Mouse (Mus musculus) lung, embryonic 14.5 days (tissue): ENCODE data around the gene Crnkl1. TPM values are rescaled to one million over a fixed set of nuclear protein-coding genes. Genes with fewer than 3 reads are reported as not detected.
A peak's percentile ranks its signal among the peaks of the same experiment; 100 is the strongest.

Experiments used
- ATAC-seq: fragments of 200-750 bp; cut with Nextera tagmentation; 2 replicates; pipeline ENCODE4 v1.8.0; 2017; ENCODE audit warnings: mild to moderate bottlenecking, moderate TSS enrichment, moderate library complexity; ENCODE audit not compliant: insufficient read depth
- DNase-seq: peaks from one replicate; pipeline ENCODE4 v3.0.0-alpha.2; 2015
- H3K27ac ChIP-seq: fragments of 300-500 bp; sonication (generic); 2 replicates; pipeline ENCODE4 v1.5.1; 2014; ENCODE audit warnings: low read depth, mild to moderate bottlenecking, moderate library complexity
- H3K27me3 ChIP-seq: fragments of 300-500 bp; sonication (generic); 2 replicates; pipeline ENCODE4 v1.6.1; 2014; ENCODE audit warnings: low read length, control low read depth; ENCODE audit not compliant: insufficient read depth
- H3K36me3 ChIP-seq: fragments of 300-500 bp; sonication (generic); 2 replicates; pipeline ENCODE4 v1.6.1; 2014; ENCODE audit warnings: control low read depth; ENCODE audit not compliant: insufficient read depth
- H3K4me1 ChIP-seq: fragments of 300-500 bp; sonication (generic); 2 replicates; pipeline ENCODE4 v1.6.1; 2014; ENCODE audit warnings: antibody characterized with exemption, control low read depth; ENCODE audit not compliant: insufficient read depth
- H3K4me2 ChIP-seq: fragments of 300-500 bp; sonication (generic); 2 replicates; pipeline ENCODE4 v1.6.1; 2014; ENCODE audit warnings: mild to moderate bottlenecking
- H3K4me3 ChIP-seq: fragments of 300-500 bp; sonication (generic); 2 replicates; pipeline ENCODE4 v1.5.1; 2014; ENCODE audit warnings: low read depth, low read length
- H3K9ac ChIP-seq: fragments of 300-500 bp; sonication (generic); 2 replicates; pipeline ENCODE4 v1.6.1; 2014
- H3K9me3 ChIP-seq: fragments of 300-500 bp; sonication (generic); 2 replicates; pipeline ENCODE4 v1.6.1; 2016; ENCODE audit warnings: low read depth, low read length, control low read depth
- CTCF ChIP-seq: IDR thresholded peaks from 2 replicates; pipeline ENCODE4 v1.5.1; 2016; ENCODE audit warnings: antibody characterized with exemption, low read depth
- WGBS: fragments of 180-500 bp; shearing (Covaris S2); extraction: QIAGEN DNeasy Blood & Tissue Kit; methylation state at CpG from one replicate; pipeline ENCODE4 v1.1.7; 2014; 5-methylcytosine and 5-hydroxymethylcytosine counted together
- polyA plus RNA-seq: library from polyadenylated mRNA; unstranded; fragments of >200 nt; fragmentation: Nextera tagmentation; extraction: Ambion mirVana; gene quantifications from 2 replicates; pipeline ENCODE4 v1.2.1, GENCODE M21; 2014

The Crnkl1 gene
- polyA plus RNA-seq, 1 experiment from 2014 or later: 29.3 TPM

DNA sequence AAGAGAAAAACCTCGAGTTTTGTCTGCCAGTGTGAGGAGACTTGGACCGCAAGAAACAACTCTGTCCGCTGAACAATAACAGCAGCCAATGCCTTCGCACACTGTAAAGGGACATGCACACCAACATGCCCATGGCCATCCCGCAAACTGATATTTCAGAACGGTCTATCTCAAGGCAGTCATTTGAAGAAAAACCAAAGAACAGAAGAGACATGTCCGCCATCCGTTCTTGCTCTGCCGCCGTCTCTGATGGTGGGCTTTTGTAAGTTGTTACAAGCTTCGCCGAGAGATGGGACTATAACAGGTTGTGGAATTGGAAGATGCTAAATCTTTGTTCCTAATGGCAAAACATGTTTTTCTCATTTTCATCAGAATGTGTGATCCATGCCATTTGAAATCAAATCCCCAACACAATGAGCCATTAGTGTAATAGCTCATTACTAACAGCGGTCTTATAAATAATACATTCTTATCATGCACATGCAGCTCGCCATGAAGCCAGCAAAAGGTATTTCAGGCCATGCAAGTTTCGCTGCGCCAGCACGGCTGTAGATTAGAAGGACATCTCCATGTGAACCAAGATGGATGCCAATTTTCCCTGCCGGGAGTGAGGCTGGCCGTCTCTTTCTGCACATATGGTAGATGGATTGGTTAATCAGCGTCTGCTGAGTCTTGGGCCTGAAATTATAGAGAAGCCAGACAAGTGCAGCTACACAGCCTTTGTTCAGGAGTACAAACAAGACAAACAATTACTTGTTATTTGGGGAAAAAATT is 36.6 kb upstream of the Crnkl1 start:
- no peaks in the 10 kb centered on the region for H3K4me1 ChIP-seq
- H3K9me3 ChIP-seq: no peaks in the 10 kb centered on the region
- H3K4me3 ChIP-seq: no peak overlapping the region
- no peaks in the 10 kb centered on the region for H3K36me3 ChIP-seq
- no peak overlapping the region for H3K27ac ChIP-seq
- ATAC-seq (no peak), DNase-seq (no peak)
- no peak overlapping the region for H3K4me2 ChIP-seq
- 89% methylated on average over 20 of the region's 20 CpGs for WGBS
- no peaks in the 10 kb centered on the region for H3K27me3 ChIP-seq
- no peak for TF ChIP-seq CTCF
- H3K9ac ChIP-seq: no peak overlapping the region

DNA sequence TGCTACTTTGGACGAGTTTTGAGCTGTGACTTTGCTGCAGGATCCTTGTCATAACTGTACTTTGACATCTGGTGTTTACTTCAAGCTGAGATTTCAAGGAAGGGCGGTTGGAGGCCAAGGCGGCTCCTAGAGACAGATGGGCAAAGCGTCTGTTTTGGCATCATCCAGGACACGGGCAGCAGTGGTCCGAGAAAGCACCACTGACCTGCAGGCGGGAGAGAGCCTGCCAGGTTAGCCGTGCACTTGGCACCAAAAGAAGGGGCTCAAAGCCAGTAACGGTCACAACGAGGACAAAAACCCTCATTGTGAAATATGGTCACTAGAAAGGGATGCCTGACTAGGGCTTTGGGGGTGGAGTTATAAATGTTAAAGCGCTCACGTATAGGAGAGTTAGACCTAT is 35.9 kb upstream of the Crnkl1 start:
- Histone ChIP-seq H3K27me3 (no peaks in the 10 kb centered on the region), H3K4me3 (no peak overlapping the region), H3K4me2 (no peak overlapping the region), H3K4me1 (no peaks in the 10 kb centered on the region), H3K9ac (no peak overlapping the region), H3K27ac (no peak overlapping the region), H3K9me3 (no peaks in the 10 kb centered on the region), H3K36me3 (no peaks in the 10 kb centered on the region)
- ATAC-seq: no peak
- no peak for DNase-seq
- no peak for TF ChIP-seq CTCF
- 66% methylated on average over 12 of the region's 12 CpGs for WGBS

DNA sequence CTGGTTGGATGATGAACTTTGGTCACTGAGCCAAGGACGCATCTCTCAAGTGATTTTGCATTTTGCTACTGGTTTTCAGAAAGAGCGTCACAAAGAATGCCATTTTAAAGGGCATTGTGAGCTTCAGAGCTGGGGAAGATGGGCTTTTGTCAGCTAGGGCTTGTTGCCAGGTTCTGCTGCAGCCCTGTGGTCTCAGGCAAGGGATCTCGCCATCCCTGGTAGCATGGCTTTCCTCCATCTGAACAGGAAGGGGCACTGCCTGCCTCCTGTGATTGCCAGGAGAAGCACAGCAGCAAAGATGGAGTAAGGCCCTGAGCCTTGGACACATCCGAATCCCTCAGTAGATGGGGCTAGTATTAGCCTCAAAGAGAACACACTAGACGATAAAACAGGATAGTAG is 27.0 kb upstream of the Crnkl1 start:
- Histone ChIP-seq H3K27ac (no peak overlapping the region), H3K27me3 (no peaks in the 10 kb centered on the region)

DNA sequence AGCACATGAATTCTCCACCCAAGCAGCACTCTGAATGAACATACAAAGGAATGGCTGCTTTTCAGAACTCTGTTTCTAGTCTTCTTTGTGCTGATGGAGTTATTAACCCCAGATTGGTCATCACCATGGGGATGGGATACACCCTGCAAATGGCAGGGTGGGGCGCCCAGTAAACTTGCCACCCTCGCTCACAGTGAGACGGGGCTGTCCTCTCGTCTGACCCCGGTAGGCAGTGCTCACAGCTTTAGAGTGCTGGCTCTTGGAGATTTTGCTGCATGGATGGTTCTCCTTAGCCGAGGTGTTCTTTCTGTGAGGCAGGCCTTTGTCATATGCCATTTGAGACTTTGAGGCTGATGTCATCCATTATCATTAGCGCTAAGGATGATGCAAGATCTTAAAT is 23.7 kb upstream of the Crnkl1 start:
- DNase-seq (no peak), ATAC-seq (no peak; the same call in 1 of the 2 replicates)
- H3K4me2 ChIP-seq: no peak overlapping the region
- WGBS: 81% methylated on average over 7 of the region's 7 CpGs
- H3K4me3 ChIP-seq: no peak overlapping the region
- H3K4me1 ChIP-seq: no peaks in the 10 kb centered on the region
- no peak overlapping the region for H3K9ac ChIP-seq
- H3K27me3 ChIP-seq: no peaks in the 10 kb centered on the region
- H3K27ac ChIP-seq: no peak overlapping the region
- TF ChIP-seq CTCF: no peak
- no peaks in the 10 kb centered on the region for H3K36me3 ChIP-seq
- H3K9me3 ChIP-seq: no peaks in the 10 kb centered on the region

More for the DNA sequence above, 27.0 kb upstream of the Crnkl1 start:
- Histone ChIP-seq H3K9me3 (no peaks in the 10 kb centered on the region), H3K4me1 (no peaks in the 10 kb centered on the region), H3K36me3 (no peaks in the 10 kb centered on the region), H3K4me2 (no peak overlapping the region), H3K9ac (no peak overlapping the region), H3K4me3 (no peak overlapping the region)
- TF ChIP-seq CTCF: no peak
- 80% methylated on average over 5 of the region's 5 CpGs for WGBS
- ATAC-seq: no peak
- no peak for DNase-seq

DNA sequence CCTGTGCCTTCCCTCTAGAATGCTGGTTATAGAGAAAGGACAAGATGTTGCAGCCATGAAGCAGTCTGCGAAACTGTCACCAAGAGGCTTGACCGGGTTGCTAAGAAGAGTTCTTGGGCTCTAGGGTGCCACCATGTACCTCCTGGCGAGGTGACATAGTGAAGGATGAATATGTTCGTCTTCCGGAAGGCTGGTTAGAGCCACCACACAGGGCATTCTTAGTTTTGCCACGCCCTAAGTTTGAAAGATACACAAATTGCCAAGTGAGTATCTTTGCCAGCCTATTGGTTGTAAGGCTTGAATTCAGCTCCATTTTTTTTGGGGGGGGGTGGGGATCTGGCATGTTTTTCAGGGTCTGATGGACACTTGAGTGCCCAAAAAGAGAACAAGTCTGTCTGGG is 23.3 kb upstream of the Crnkl1 start:
- Histone ChIP-seq H3K9ac (no peak overlapping the region), H3K9me3 (no peaks in the 10 kb centered on the region), H3K27ac (no peak overlapping the region), H3K4me1 (no peaks in the 10 kb centered on the region), H3K4me3 (no peak overlapping the region), H3K4me2 (no peak overlapping the region), H3K27me3 (no peaks in the 10 kb centered on the region), H3K36me3 (no peaks in the 10 kb centered on the region)
- no peak for TF ChIP-seq CTCF
- 76% methylated on average over 6 of the region's 6 CpGs for WGBS
- no peak for DNase-seq
- no peak for ATAC-seq

DNA sequence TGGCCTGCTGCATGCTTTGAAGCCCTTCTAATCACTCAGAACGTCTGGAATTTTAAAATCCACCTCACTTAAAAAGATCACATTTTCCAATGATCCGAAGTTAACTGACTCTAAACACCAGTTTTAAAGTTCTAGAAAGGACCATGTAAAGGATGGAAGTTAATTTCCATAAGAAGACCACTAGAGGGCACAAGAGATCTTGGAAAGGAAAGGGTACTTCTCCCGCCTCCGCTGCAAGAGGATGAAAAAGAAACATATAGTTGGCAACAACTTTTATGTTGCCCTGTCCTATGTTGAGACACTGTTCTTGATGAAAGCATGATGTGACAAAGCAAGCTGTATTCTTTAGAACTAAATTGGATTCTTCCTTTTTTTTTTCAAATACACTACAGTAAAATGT is 22.6 kb upstream of the Crnkl1 start:
- TF ChIP-seq CTCF: peak; percentile 82
- H3K27me3 ChIP-seq: no peaks in the 10 kb centered on the region
- H3K9ac ChIP-seq: no peak overlapping the region
- H3K4me2 ChIP-seq: no peak overlapping the region
- no peak overlapping the region for H3K4me3 ChIP-seq
- ATAC-seq (peak; percentile 49; the same call in 1 of the 2 replicates), DNase-seq (peak; percentile 81)
- H3K36me3 ChIP-seq: no peaks in the 10 kb centered on the region
- H3K9me3 ChIP-seq: no peaks in the 10 kb centered on the region
- 12% methylated on average over 4 of the region's 4 CpGs for WGBS
- no peak overlapping the region for H3K27ac ChIP-seq
- no peaks in the 10 kb centered on the region for H3K4me1 ChIP-seq

DNA sequence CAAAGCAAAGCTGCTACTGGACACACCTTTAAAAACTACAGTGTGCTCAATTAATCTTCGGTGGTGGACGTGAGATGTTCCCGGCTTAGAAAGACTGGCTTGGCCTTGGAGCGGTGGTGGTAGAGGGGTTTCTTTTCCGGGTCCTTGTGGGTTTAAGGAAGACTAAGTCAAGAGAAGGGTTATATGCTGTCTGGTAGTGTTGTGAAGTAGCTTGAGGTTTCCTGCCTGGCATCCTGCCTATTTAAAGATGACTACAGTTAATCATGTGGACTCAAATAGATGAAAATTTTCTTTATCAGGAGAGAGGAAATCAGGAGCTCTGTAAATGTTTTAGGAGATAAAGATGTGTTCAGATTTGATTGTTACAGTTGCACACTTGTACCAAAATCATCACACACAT is 21.5 kb upstream of the Crnkl1 start:
- H3K9ac ChIP-seq: no peak overlapping the region
- WGBS: 75% methylated on average over 5 of the region's 5 CpGs
- H3K4me2 ChIP-seq: no peak overlapping the region
- no peak overlapping the region for H3K4me3 ChIP-seq
- no peaks in the 10 kb centered on the region for H3K9me3 ChIP-seq
- DNase-seq: no peak
- no peaks in the 10 kb centered on the region for H3K27me3 ChIP-seq
- H3K4me1 ChIP-seq: no peaks in the 10 kb centered on the region
- H3K36me3 ChIP-seq: no peaks in the 10 kb centered on the region
- no peak overlapping the region for H3K27ac ChIP-seq
- no peak for ATAC-seq
- no peak for TF ChIP-seq CTCF
